Mouse (Mus musculus): Measurements from ENCODE around the gene Gpr89.

Gene Gpr89

GRCm38 (mm10) chr3:96820116-96820915, 84.8 kb downstream of the Gpr89 start:
- DNase-seq, result no peak

All from liver (tissue).